ENCODE assay signal across 8 mouse cellular contexts in genomic region chr11:103332890-103333651, GRCm38 (mm10). TPM values are rescaled to one million over a fixed set of nuclear protein-coding genes. Genes with fewer than 3 reads are reported as not detected.
DNase-seq lines count a peak whose midpoint lies in the region; ATAC-seq and TF ChIP-seq lines count a peak whose summit lies in the region.
"Had no signal": no experiment of that assay in that cellular context is flagged by ENCODE, and none has a peak within 500 bp of the region (broad histone marks: within the 10 kb centered on the region; RNA-seq: fewer than 3 reads in every experiment).

No protein-coding gene starts in this region.

- H3K4me1 ChIP-seq in hindbrain, embryonic 15.5 days (replicated peaks), result peaks cover 17% of the 10 kb centered on the region; the same call in 1 of the 2 replicates
- peaks cover 12% of the 10 kb centered on the region for H3K4me1 ChIP-seq in neural tube, embryonic 14.5 days (ENCODE audit: control insufficient read depth, insufficient read depth, low read length)

- no peaks in the 10 kb centered on the region for H3K9me3 ChIP-seq in hindbrain, embryonic 15.5 days
- no peaks in the 10 kb centered on the region for H3K9me3 ChIP-seq in neural tube, embryonic 14.5 days (ENCODE audit: control insufficient read depth, low read length)

- peak overlapping the region; percentile 24; the same call in 1 of the 2 replicates for H3K9ac ChIP-seq in hindbrain, embryonic 15.5 days
- H3K9ac ChIP-seq in neural tube, embryonic 14.5 days (replicated peaks; ENCODE audit: low read depth, low read length), result peak overlapping the region; percentile 37; the same call in 1 of the 2 replicates
- H3K9ac ChIP-seq: liver, embryonic 14.5 days had no signal

- peaks cover 11% of the 10 kb centered on the region; the same call in 1 of the 2 replicates for H3K27me3 ChIP-seq in hindbrain, embryonic 15.5 days
- H3K27me3 ChIP-seq in neural tube, embryonic 14.5 days (ENCODE audit: control insufficient read depth, insufficient read depth, low read length), result peaks cover 2% of the 10 kb centered on the region; the same call in 1 of the 2 replicates

- 24% methylated on average over 34 of the region's 34 CpGs for WGBS in hindbrain, embryonic 15.5 days
- WGBS in neural tube, embryonic 14.5 days, result 20% methylated on average over 34 of the region's 34 CpGs

- intact Hi-C loops in left cerebral cortex, adult 2 months (cut with DNase I), result no loop called here

- TF ChIP-seq CTCF in left cerebral cortex, adult 2 months (IDR thresholded peaks at IDR 0.05), result no peak

- peak overlapping the region; percentile 55 for H3K27ac ChIP-seq in left cerebral cortex, adult 2 months
- peak overlapping the region; percentile 22 for H3K27ac ChIP-seq in hindbrain, embryonic 15.5 days (replicated peaks)
- no peak overlapping the region for H3K27ac ChIP-seq in neural tube, embryonic 14.5 days (ENCODE audit: low read depth, low read length)
- H3K27ac ChIP-seq: liver, embryonic 14.5 days had no signal

- H3K4me3 ChIP-seq in left cerebral cortex, adult 2 months, result peak overlapping the region; percentile 21
- peak overlapping the region; percentile 20 for H3K4me3 ChIP-seq in hindbrain, embryonic 15.5 days
- peak overlapping the region; percentile 26 for H3K4me3 ChIP-seq in neural tube, embryonic 14.5 days (ENCODE audit: low read depth, low read length)

- ATAC-seq in hindbrain, embryonic 15.5 days (ENCODE audit: low FRiP score, low read depth), result peak; percentile 9; the same call in 1 of the 2 replicates
- ATAC-seq in neural tube, embryonic 14.5 days (ENCODE audit: low read depth), result peak; percentile 48
- ATAC-seq in CD4-positive, CD25-positive, alpha-beta regulatory T cell, adult 4 months, result no peak

- DNase-seq in left cerebral cortex, adult 2 months (ENCODE audit: extremely low spot score in 1 of 2, low spot score in 2 of 2), result no peak
- no peak for DNase-seq in left cerebral cortex, adult 9 months (ENCODE audit: low spot score in 2 of 2)
- DNase-seq in cerebellum, postnatal 14 days, result peak; percentile 50 to 67
- DNase-seq in lung, postnatal 10 days, result no peak

- peak overlapping the region; percentile 56 for H3K4me2 ChIP-seq in hindbrain, embryonic 15.5 days
- H3K4me2 ChIP-seq in neural tube, embryonic 14.5 days (ENCODE audit: low read depth, low read length), result peak overlapping the region; percentile 47

- no peaks in the 10 kb centered on the region for H3K36me3 ChIP-seq in hindbrain, embryonic 15.5 days
- H3K36me3 ChIP-seq in neural tube, embryonic 14.5 days (ENCODE audit: control insufficient read depth, insufficient read depth, low read length), result no peaks in the 10 kb centered on the region

RNA-seq across cellular contexts. Expression of gene Arhgap27, which starts 30.4 kb away (rescaled TPM):
- 10 to 100 TPM; 10.8 to 14.0 TPM for total RNA-seq in left cerebral cortex, adult 2 months (2021)
- 4.6 and 4.9 TPM in 2 replicates for polyA plus RNA-seq in hindbrain, embryonic 15.5 days (2015; fragmentation: Nextera tagmentation; extraction: Ambion mirVana)
- 3.9 and 4.1 TPM in 2 replicates for polyA plus RNA-seq in neural tube, embryonic 14.5 days (2014; fragmentation: Nextera tagmentation; extraction: Ambion mirVana)
- polyA plus RNA-seq in CD4-positive, CD25-positive, alpha-beta regulatory T cell, adult 4 months (2017; shearing (Covaris generic)), result 10 to 100 TPM; 21.4 to 36.6 TPM

Comparison
In these comparisons a context has a peak if more than half of its experiments do, and no peak if none do; other contexts are left out.
1. DNase-seq: peak in cerebellum, postnatal 14 days (2 of 2); none in left cerebral cortex, adult 2 months (0 of 2), left cerebral cortex, adult 9 months (0 of 2) and lung, postnatal 10 days (single experiment).
2. Peak in every context shown above with its lines, with median percentiles within 50 percentile points of each other: H3K4me3 ChIP-seq.